Mouse (Mus musculus) heart, embryonic 10.5 days (tissue): ENCODE measurements at regions not wholly inside any gene's neighbourhood (a gene's known extent, or its start where the extent isn't known, plus 50 kb on each side); places are given as distances from the start of the nearest gene placed in this dataset.

Experiments used
- DNase-seq: peaks from one replicate; pipeline ENCODE4 v3.0.0-alpha.2; 2017; ENCODE audit warnings: low spot score
- H3K27ac ChIP-seq: fragments of 300-500 bp; sonication (generic); 2 replicates; pipeline ENCODE4 v1.5.1; 2016; ENCODE audit warnings: mild to moderate bottlenecking
- H3K27me3 ChIP-seq: fragments of 300-500 bp; sonication (generic); 2 replicates; pipeline ENCODE4 v1.6.1; 2016; ENCODE audit warnings: mild to moderate bottlenecking; ENCODE audit not compliant: poor library complexity, insufficient read depth, severe bottlenecking
- H3K36me3 ChIP-seq: fragments of 300-500 bp; sonication (generic); 2 replicates; pipeline ENCODE4 v1.6.1; 2016; ENCODE audit warnings: mild to moderate bottlenecking, moderate library complexity
- H3K4me1 ChIP-seq: fragments of 300-500 bp; sonication (generic); 2 replicates; pipeline ENCODE4 v1.6.1; 2016; ENCODE audit warnings: mild to moderate bottlenecking
- H3K4me3 ChIP-seq: fragments of 300-500 bp; sonication (generic); 2 replicates; pipeline ENCODE4 v1.5.1; 2016; ENCODE audit warnings: mild to moderate bottlenecking, moderate library complexity
- H3K9me3 ChIP-seq: fragments of 300-500 bp; sonication (generic); 2 replicates; pipeline ENCODE4 v1.6.1; 2016; ENCODE audit warnings: mild to moderate bottlenecking, moderate library complexity
- WGBS: fragments of 180-500 bp; shearing (Covaris S2); methylation state at CpG from one replicate; pipeline ENCODE4 v1.1.7; 2016; 5-methylcytosine and 5-hydroxymethylcytosine counted together

GRCm38 (mm10) chr9:26678288-26678687 lies 55.2 kb upstream of the B3gat1 start:
- H3K27me3 ChIP-seq = no peaks in the 10 kb centered on the region
- H3K36me3 ChIP-seq = no peaks in the 10 kb centered on the region
- H3K4me1 ChIP-seq = no peaks in the 10 kb centered on the region
- no peak overlapping the region for H3K4me3 ChIP-seq
- no peaks in the 10 kb centered on the region for H3K9me3 ChIP-seq
- WGBS = 30% methylated on average over 6 of the region's 6 CpGs
- H3K27ac ChIP-seq = no peak overlapping the region
- no peak for DNase-seq

GRCm38 (mm10) chr9:26681516-26681915 lies 52.0 kb upstream of the B3gat1 start:
- Histone ChIP-seq H3K27me3 (no peaks in the 10 kb centered on the region), H3K9me3 (no peaks in the 10 kb centered on the region)
- 81% methylated on average over 1 of the region's 1 CpGs for WGBS

More at GRCm38 (mm10) chr9:26681516-26681915, 52.0 kb upstream of the B3gat1 start:
- Histone ChIP-seq H3K36me3 (no peaks in the 10 kb centered on the region), H3K4me3 (no peak overlapping the region), H3K4me1 (no peaks in the 10 kb centered on the region), H3K27ac (no peak overlapping the region)
- no peak for DNase-seq
